Mouse (Mus musculus): ENCODE measurements around the gene Snx15.

The Snx15 gene

DNA sequence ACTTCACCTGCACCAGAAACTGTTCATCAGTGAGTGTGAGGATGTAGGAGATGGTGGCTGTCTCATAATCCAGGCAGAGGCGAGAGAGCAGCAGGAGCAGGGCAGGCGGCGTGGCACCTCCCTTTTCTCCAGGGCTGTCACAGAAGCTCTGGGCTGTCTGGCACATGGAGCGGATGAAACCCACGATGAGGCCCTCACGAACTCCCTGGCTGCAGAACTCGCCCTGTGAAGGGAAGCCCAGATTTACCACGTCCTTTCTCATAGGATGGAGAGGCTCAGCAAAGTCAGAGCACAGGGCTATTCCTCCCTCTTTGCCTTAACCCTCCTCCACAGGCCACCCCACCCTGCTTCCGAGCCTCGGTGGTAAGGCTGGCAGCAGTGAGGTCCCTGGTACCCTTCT is 58.3 kb downstream of the Snx15 start:
- no peak for DNase-seq
